Mouse (Mus musculus) CH12.LX (cell line): ENCODE measurements at regions not wholly inside any gene's neighbourhood (a gene's known extent, or its start where the extent isn't known, plus 50 kb on each side); places are given as distances from the start of the nearest gene placed in this dataset.

Experiments
- DNase-seq: peaks from one replicate; pipeline ENCODE4 v3.0.0-alpha.2; 2013; ENCODE audit errors: extremely low read depth
- H3K27ac ChIP-seq: 2 replicates; pipeline ENCODE4 v1.5.1; 2012; ENCODE audit warnings: low read depth, mild to moderate bottlenecking, control low read depth, moderate library complexity; ENCODE audit not compliant: insufficient read depth
- H3K27me3 ChIP-seq: replicated peaks from 2 replicates; pipeline ENCODE3; 2012; ENCODE audit warnings: inconsistent platforms
- H3K36me3 ChIP-seq, 2 experiments: replicated peaks in 1 of 2; 2 replicates each; pipeline versions ENCODE3 to v1.6.1; 2012; ENCODE audit warnings: inconsistent platforms in 1 of 2, low read length in 1 of 2, mild to moderate bottlenecking in 1 of 2, mixed read lengths in 1 of 2, moderate library complexity in 1 of 2; ENCODE audit not compliant: control insufficient read depth in 1 of 2, insufficient read depth in 1 of 2
- H3K4me1 ChIP-seq, 2 experiments: 2 replicates each; pipeline ENCODE4 v1.6.1; 2012; ENCODE audit warnings: inconsistent platforms in 1 of 2, moderate library complexity in 1 of 2; ENCODE audit not compliant: insufficient read depth in 2 of 2, control insufficient read depth in 1 of 2
- H3K4me2 ChIP-seq: 2 replicates; pipeline ENCODE4 v1.6.1; 2012; ENCODE audit warnings: low read depth, mild to moderate bottlenecking, control low read depth; ENCODE audit not compliant: poor library complexity, insufficient read depth, severe bottlenecking
- H3K4me3 ChIP-seq, 3 experiments: fragments of 150-350 bp in 1 of 3; sonication (generic) in 1 of 3; replicated peaks in 1 of 3; 2 replicates each; pipeline versions ENCODE3 to v1.5.1; 2011 to 2012; ENCODE audit warnings: low read depth in 2 of 3, low read length in 2 of 3, mild to moderate bottlenecking in 2 of 3, moderate library complexity in 2 of 3, control low read depth in 1 of 3, improper control_type of control experiment in 1 of 3, inconsistent platforms in 1 of 3, mixed read lengths in 1 of 3; ENCODE audit not compliant: poor library complexity in 1 of 3
- H3K79me2 ChIP-seq: replicated peaks from 2 replicates; pipeline ENCODE4 v1.6.1; 2012; ENCODE audit warnings: mild to moderate bottlenecking, moderate library complexity; ENCODE audit not compliant: control insufficient read depth, poor library complexity, insufficient read depth, severe bottlenecking; ENCODE audit errors: extremely low read depth
- H3K9ac ChIP-seq: 2 replicates; pipeline ENCODE4 v1.6.1; 2012; ENCODE audit warnings: low read depth, mild to moderate bottlenecking, control low read depth, moderate library complexity; ENCODE audit not compliant: insufficient read depth
- H3K9me3 ChIP-seq: replicated peaks from 2 replicates; pipeline ENCODE3; 2012; ENCODE audit warnings: low read length, inconsistent platforms, mixed read lengths
- BHLHE40 ChIP-seq: IDR thresholded peaks from 2 replicates; pipeline ENCODE4 v1.6.1; 2011; ENCODE audit warnings: mild to moderate bottlenecking, low read depth, low read length, improper control_type of control experiment
- CHD2 ChIP-seq: IDR thresholded peaks from 2 replicates; pipeline ENCODE4 v1.6.1; 2011; ENCODE audit warnings: low read length, improper control_type of control experiment
- CTCF ChIP-seq, 2 experiments: IDR thresholded peaks in 1 of 2; conservative IDR thresholded peaks in 1 of 2; 2 replicates each; pipeline ENCODE4 v1.5.1; 2011 to 2012; ENCODE audit warnings: low read depth in 2 of 2, low read length in 2 of 2, improper control_type of control experiment in 1 of 2, inconsistent platforms in 1 of 2, mild to moderate bottlenecking in 1 of 2, moderate library complexity in 1 of 2
- E2F4 ChIP-seq: IDR thresholded peaks from 2 replicates; pipeline ENCODE4 v1.6.1; 2011; ENCODE audit warnings: low read depth, low read length, improper control_type of control experiment; ENCODE audit not compliant: insufficient replicate concordance
- EP300 ChIP-seq: IDR thresholded peaks from 2 replicates; pipeline ENCODE4 v1.6.1; 2011; ENCODE audit warnings: low read length, improper control_type of control experiment
- GABPA ChIP-seq: IDR thresholded peaks from 2 replicates; pipeline ENCODE4 v1.6.1; 2012; ENCODE audit warnings: low read depth, low read length, improper control_type of control experiment, inconsistent platforms; ENCODE audit not compliant: insufficient replicate concordance
- HCFC1 ChIP-seq: IDR thresholded peaks from 2 replicates; pipeline ENCODE4 v1.6.1; 2012; ENCODE audit warnings: low read depth, mild to moderate bottlenecking, inconsistent platforms, low read length, improper control_type of control experiment
- IRF4 ChIP-seq: IDR thresholded peaks from 2 replicates; pipeline ENCODE4 v1.6.1; 2014; ENCODE audit warnings: low read depth, mild to moderate bottlenecking, inconsistent platforms, low read length, improper control_type of control experiment
- JUN ChIP-seq: IDR thresholded peaks from 2 replicates; pipeline ENCODE4 v1.6.1; 2011; ENCODE audit warnings: low read depth, mild to moderate bottlenecking, low read length, improper control_type of control experiment, moderate library complexity; ENCODE audit not compliant: insufficient read depth
- JUND ChIP-seq: conservative IDR thresholded peaks from 2 replicates; pipeline ENCODE4 v1.6.1; 2011; ENCODE audit warnings: low read depth, low read length, improper control_type of control experiment
- MAFK ChIP-seq: IDR thresholded peaks from 2 replicates; pipeline ENCODE4 v1.6.1; 2011; ENCODE audit warnings: low read length, improper control_type of control experiment; ENCODE audit not compliant: insufficient replicate concordance
- MAX ChIP-seq: IDR thresholded peaks from 2 replicates; pipeline ENCODE4 v1.6.1; 2011; ENCODE audit warnings: low read length, improper control_type of control experiment
- NELFE ChIP-seq: IDR thresholded peaks from 2 replicates; pipeline ENCODE4 v1.6.1; 2011; ENCODE audit warnings: low read depth, low read length, improper control_type of control experiment
- PAX5 ChIP-seq: IDR thresholded peaks from 2 replicates; pipeline ENCODE4 v1.6.1; 2012; ENCODE audit warnings: low read length, inconsistent platforms, mixed read lengths
- POLR2A ChIP-seq: IDR thresholded peaks from 2 replicates; pipeline ENCODE4 v1.6.1; 2011; ENCODE audit warnings: low read depth, mild to moderate bottlenecking, improper control_type of control experiment, low read length
- POLR2AphosphoS2 ChIP-seq: IDR thresholded peaks from 2 replicates; pipeline ENCODE4 v1.6.1; 2011; ENCODE audit warnings: low read depth, low read length, improper control_type of control experiment
- RAD21 ChIP-seq: IDR thresholded peaks from 2 replicates; pipeline ENCODE4 v1.6.1; 2011; ENCODE audit warnings: low read depth, mild to moderate bottlenecking, low read length, improper control_type of control experiment, moderate library complexity
- RCOR1 ChIP-seq: conservative IDR thresholded peaks from 2 replicates; pipeline ENCODE4 v1.6.1; 2012; ENCODE audit warnings: low read depth, mild to moderate bottlenecking, inconsistent platforms, low read length, improper control_type of control experiment
- SIN3A ChIP-seq: IDR thresholded peaks from 2 replicates; pipeline ENCODE4 v1.6.1; 2012; ENCODE audit warnings: low read length, improper control_type of control experiment, inconsistent platforms
- SMC3 ChIP-seq: IDR thresholded peaks from 2 replicates; pipeline ENCODE4 v1.6.1; 2011; ENCODE audit warnings: low read depth, low read length, improper control_type of control experiment
- TBP ChIP-seq: conservative IDR thresholded peaks from 2 replicates; pipeline ENCODE4 v1.6.1; 2011; ENCODE audit warnings: low read depth, low read length, improper control_type of control experiment
- USF1 ChIP-seq: IDR thresholded peaks from 2 replicates; pipeline ENCODE4 v1.6.1; 2014; ENCODE audit warnings: low read depth, mild to moderate bottlenecking, inconsistent platforms, low read length, improper control_type of control experiment
- USF2 ChIP-seq: conservative IDR thresholded peaks from 2 replicates; pipeline ENCODE4 v1.6.1; 2011; ENCODE audit warnings: low read depth, low read length, improper control_type of control experiment
- ZNF384 ChIP-seq: IDR thresholded peaks from 2 replicates; pipeline ENCODE4 v1.6.1; 2012; ENCODE audit warnings: low read depth, low read length, improper control_type of control experiment, inconsistent platforms
- dilution Hi-C: fragments of 300-500 bp; cut with MboI; formaldehyde crosslinking; loops from 2 replicates; pipeline ENCODE4 v1.14.3; 2020; ENCODE audit warnings: low sequenced_read_pairs; ENCODE audit not compliant: extremely low pct_unique_long_range_greater_than_20kb, extremely low pct_ligation_motif_present
- in situ Hi-C: fragments of 300-500 bp; cut with MboI; formaldehyde crosslinking; loops from 3 replicates; pipeline ENCODE4 v1.14.3; 2019; ENCODE audit warnings: low sequenced_read_pairs, low pct_ligation_motif_present, low pct_unique_long_range_greater_than_20kb, mixed read lengths

DNA sequence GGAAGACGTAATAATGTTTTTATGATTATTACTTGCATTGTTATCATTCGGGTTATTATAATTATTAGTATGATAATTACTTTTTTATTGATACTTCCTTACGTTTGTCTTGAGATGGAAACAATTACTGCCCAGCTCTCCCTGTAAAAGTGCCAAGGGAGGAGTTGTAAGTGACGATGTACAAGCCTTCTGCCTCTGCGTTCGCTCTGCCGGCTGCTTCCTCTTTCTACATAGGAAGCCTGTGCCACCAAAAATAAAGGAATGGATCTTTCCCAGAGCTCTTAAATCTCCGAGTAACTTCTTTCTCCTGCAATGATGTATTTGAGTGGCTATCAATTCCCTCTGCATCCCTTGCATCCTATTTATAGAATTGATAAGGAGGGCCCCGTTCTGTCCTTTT is 249.2 kb downstream of the Gxylt1 start:
- Histone ChIP-seq H3K27me3 (no peaks in the 10 kb centered on the region), H3K9me3 (peaks cover 60% of the 10 kb centered on the region), H3K4me2 (no peak overlapping the region), H3K36me3 (no peaks in the 10 kb centered on the region), H3K27ac (no peak overlapping the region), H3K79me2 (no peaks in the 10 kb centered on the region), H3K4me1 (no peaks in the 10 kb centered on the region), H3K9ac (no peak overlapping the region), H3K4me3 (no peak overlapping the region)
- TF ChIP-seq PAX5 (no peak), RCOR1 (no peak), GABPA (no peak), TBP (no peak), E2F4 (no peak), POLR2AphosphoS2 (no peak), POLR2A (no peak), SMC3 (no peak)
- in situ Hi-C loops = no loop called here
- DNase-seq = no peak
- dilution Hi-C loops = no loop called here

DNA sequence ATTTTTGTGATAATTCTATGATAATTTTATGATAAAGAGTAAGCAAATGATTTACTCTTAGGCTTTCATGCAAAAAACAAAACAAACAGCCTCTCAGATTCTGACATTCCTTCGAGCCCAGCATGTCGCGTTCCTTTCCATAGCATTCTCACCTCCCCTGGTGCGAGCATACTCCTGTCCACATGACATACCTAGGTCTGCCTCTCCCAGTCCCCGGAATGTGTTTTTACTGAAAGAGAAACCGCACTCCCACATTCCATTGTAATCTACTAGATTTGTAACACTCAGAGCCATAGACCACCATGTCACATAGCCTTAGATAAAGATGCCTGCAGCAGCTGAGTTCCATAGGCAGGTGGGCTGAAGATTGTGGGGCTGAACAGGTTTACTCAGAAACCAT is 250.8 kb downstream of the Gxylt1 start:
- Histone ChIP-seq H3K9me3 (peaks cover 65% of the 10 kb centered on the region), H3K27ac (no peak overlapping the region), H3K79me2 (no peaks in the 10 kb centered on the region), H3K4me1 (no peaks in the 10 kb centered on the region), H3K27me3 (no peaks in the 10 kb centered on the region), H3K9ac (no peak overlapping the region), H3K4me3 (no peak overlapping the region), H3K36me3 (no peaks in the 10 kb centered on the region), H3K4me2 (no peak overlapping the region)
- no peak for DNase-seq
- in situ Hi-C loops (no loop called here), dilution Hi-C loops (no loop called here)
- no peak for TF ChIP-seq USF1
- TF ChIP-seq EP300 = no peak
- TF ChIP-seq JUND = no peak
- TF ChIP-seq JUN = no peak
- no peak for TF ChIP-seq MAFK
- no peak for TF ChIP-seq RAD21
- no peak for TF ChIP-seq USF2
- TF ChIP-seq BHLHE40 = no peak
- TF ChIP-seq SIN3A = no peak

DNA sequence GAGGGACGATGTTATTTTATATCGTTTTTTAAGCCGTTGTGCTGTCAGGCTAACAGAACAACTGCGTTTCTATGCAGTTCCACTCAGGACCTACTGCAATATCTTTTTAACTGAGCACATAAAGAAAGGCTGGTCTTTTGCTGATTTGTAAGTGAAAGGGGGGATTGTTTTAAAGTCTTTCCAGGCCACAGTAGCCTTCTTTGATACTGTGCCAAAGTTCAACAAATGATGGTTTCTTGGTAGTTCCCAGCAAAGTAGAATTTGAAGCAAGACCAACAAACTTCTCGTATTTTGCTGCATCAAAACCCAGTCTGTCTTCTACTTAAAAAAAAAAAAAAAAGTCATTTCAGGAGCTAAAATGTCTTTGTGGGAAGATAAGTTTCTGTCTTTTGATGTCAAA is 263.8 kb downstream of the Gxylt1 start:
- Histone ChIP-seq H3K36me3 (no peaks in the 10 kb centered on the region), H3K27me3 (no peaks in the 10 kb centered on the region), H3K4me1 (no peaks in the 10 kb centered on the region), H3K27ac (no peak overlapping the region), H3K79me2 (no peaks in the 10 kb centered on the region), H3K4me3 (no peak overlapping the region), H3K9ac (no peak overlapping the region), H3K9me3 (peaks cover 59% of the 10 kb centered on the region)
- dilution Hi-C loops = no loop called here
- TF ChIP-seq NELFE (no peak), RAD21 (no peak), HCFC1 (no peak), SIN3A (no peak), CHD2 (no peak), CTCF (conservative IDR thresholded peaks at IDR 0.05 in 1 of 2, IDR thresholded peaks at IDR 0.05 in 1 of 2; ENCODE audit: low read depth in 2 of 2, low read length in 2 of 2) (no peak), MAFK (no peak), JUN (no peak), GABPA (no peak), MAX (no peak), ZNF384 (no peak), IRF4 (no peak)
- TF ChIP-seq, all 38 proteins: peak for 0
- no peak for DNase-seq
- H3K4me2 ChIP-seq = no peak overlapping the region
- in situ Hi-C loops = no loop called here
